Mouse (Mus musculus) inflammation-experienced regulatory T-cells, adult 6 months (primary cell): ENCODE results near the gene Ctsm. TPM values are rescaled to one million over a fixed set of nuclear protein-coding genes. Genes with fewer than 3 reads are reported as not detected.
"Not testable (repeated sequence)": the region's sequence is repeated elsewhere in the genome, so short reads cannot be mapped to it uniquely, and the experiment has no call there.

Experiments
- ATAC-seq: one replicate; pipeline ENCODE4 v1.8.0; 2017
- polyA plus RNA-seq, 3 experiments: library from polyadenylated mRNA; unstranded; fragments of 100-300 nt; shearing (Covaris generic); gene quantifications; one replicate each; pipeline ENCODE4 v1.2.1; 2017

Ctsm gene
- not detected for polyA plus RNA-seq

- no peak for ATAC-seq
Measured at GRCm38 (mm10) chr13:61541631-61542030, at the start of gene Ctsm. TSS of gene Ctsm (minus strand) at chr13:61541839.

- no peak for ATAC-seq
Measured at GRCm38 (mm10) chr13:61570027-61570426, 28.4 kb upstream of the Ctsm start, which contains the start of gene Cts3. TSS of gene Cts3 (minus strand) at chr13:61570127.

DNA sequence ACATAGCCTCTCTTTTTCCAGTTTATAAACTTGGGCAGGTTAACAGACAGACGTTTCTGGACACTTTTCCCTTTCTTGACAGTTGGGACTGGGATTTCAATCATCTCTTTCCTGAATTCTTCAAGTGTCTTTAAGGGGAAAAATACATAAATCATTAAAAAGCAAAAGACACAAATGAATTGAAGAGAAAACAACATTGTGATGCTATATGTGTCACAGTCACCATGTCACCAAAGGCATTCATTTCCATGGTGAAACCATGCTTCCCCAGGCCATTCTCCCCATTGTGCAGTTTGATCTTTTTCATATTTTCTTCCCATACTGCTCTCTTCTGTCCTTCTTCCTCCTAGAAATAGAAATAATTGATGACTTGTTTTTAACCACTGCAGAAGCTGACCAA lies 26.4 kb upstream of the Ctsm start, which contains the start of gene Gm49352:
Gene Gm49352 (minus strand): TSS at position 101 of the 400 bp plus-strand sequence.
- ATAC-seq = not testable (repeated sequence)

Other genes with a start within 250 kb of the Ctsm start
- not detected for gene Cts7, start 183.6 kb downstream of the Ctsm start, polyA plus RNA-seq
- not detected for gene Gm49352, start 26.3 kb upstream of the Ctsm start, polyA plus RNA-seq
- gene Cts3, start 28.3 kb upstream of the Ctsm start, polyA plus RNA-seq = not detected